Mouse (Mus musculus) ZHBTc4 (cell line): ENCODE results near the gene Ssc4d.

Experiments
- DNase-seq: peaks from one replicate; pipeline ENCODE4 v3.0.0-alpha.2; 2011; ENCODE audit warnings: low read depth, low spot score

The Ssc4d gene

DNA sequence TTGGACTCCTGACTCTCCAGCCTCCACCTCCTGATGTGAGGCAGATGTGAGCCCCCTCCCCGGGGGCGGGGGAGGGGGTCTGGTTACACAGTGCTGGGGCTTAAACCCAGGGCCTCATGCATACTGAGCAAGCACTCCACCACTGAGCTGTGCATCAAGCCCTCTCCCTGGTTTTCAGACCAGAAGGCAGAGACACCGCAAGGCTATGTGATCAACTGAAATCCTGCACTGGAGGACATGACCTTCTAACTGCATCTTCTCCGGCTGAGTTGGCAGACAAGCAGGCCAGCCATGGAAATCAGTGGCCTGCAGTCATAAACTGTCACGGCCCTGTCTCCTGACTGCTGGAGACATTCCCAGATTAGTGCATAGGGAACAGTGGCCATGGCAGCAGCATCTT lies 33.7 kb downstream of the Ssc4d start:
- peak; percentile 66 for DNase-seq

DNA sequence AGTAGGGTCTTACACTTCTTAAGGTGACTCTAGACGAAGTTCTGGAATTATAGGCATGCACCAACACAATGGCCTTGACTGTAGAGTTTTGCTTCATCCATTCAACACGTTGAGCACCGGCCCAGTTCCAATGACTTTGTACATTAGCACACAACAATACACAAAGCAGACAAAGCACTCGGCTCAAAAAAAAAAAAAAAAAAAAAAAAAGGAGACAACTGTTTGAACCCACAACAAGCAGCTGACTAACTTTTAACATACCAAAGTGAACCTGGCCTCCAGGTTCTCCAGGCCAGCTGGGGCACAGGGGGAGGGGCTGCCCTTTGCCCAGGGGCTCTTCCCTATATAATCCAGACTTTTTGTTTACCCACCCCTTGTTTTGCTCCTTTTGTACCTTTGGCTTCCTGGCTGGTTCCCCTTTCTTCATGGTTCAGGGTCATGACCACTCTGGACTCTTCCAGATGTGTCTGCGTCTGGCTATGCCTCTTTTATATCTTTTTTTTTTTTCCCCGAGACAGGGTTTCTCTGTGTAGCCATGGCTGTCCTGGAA lies 38.6 kb downstream of the Ssc4d start:
- peak; percentile 88 for DNase-seq

DNA sequence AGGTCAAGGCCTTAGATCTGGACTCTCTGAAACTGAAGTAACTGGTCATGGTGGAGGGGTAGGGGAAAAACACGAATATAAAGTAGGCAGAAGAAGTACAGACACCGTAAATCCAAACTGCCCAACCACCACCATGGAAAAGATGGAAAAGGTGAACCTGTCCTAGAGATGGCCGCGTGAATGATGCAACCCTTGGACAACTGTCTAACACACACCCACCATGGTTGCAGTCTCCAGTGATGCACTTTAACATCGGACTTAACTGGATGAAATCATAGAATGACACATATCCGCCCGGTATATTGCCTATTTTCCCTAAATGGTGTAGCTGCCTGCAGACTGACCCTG lies 39.2 kb downstream of the Ssc4d start:
- no peak for DNase-seq

DNA sequence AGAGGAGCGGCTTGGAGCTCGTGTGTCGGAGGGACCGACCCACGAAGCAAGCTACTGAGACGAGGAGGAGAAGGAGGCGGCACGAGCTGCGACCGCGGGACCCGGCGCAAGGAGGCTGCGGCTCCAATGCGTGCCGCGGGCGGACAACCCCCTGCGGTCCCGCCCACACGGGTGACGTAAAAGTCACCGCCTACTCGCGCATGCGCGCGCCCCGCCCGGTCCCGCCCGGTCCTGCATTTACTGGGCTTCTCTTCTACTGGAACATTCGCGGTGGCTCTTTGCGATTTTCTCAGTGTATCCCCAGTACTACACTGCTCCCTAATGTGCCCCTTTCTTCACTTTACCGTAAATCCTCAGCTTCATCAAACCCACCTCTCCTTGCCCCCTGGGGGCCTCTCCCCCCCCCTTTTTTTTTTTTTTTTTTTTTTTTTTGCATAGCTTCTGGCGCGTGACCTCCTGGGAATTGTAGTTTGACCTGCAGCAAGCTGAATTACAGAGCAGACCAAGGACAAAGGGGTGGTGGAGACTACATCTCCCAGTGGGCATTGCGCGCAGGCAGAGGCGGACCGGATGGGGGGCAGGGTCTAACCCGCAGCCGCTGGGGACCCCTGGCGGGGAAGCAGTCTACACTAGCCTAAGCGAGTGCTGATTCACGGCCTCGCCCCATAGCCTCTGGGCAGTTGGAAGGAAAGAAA lies 39.7 kb downstream of the Ssc4d start, which contains the start of gene Ywhag:
Ywhag (minus strand) TSS at position 136 of the 695 bp plus-strand sequence.
- DNase-seq = peak; percentile 99

DNA sequence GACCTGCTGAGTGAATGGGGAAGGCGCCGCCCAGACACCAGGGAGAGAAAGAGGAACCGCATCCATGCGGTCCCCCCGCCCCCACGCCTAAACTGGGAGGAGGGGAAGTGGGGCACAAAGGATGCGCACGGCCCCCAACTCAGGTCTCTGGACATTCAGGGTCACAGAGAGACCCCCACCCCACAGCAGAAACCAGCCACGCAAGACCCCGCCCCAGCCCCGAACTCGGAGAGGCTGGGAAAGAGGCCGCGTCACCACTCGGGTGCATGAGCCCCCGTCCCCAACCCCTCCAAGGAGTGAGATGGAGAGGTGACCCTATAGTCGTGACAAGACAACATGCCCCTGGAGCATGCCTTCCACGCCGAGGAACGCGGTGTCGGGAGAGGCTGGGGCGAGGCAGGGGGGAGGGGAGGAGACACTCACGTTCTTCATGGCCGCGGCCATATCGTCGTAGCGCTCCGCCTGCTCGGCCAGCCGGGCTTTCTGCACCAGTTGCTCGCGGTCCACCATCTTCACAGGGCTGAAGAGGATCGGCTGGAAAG lies 40.4 kb downstream of the Ssc4d start:
- DNase-seq = peak; percentile 85

DNA sequence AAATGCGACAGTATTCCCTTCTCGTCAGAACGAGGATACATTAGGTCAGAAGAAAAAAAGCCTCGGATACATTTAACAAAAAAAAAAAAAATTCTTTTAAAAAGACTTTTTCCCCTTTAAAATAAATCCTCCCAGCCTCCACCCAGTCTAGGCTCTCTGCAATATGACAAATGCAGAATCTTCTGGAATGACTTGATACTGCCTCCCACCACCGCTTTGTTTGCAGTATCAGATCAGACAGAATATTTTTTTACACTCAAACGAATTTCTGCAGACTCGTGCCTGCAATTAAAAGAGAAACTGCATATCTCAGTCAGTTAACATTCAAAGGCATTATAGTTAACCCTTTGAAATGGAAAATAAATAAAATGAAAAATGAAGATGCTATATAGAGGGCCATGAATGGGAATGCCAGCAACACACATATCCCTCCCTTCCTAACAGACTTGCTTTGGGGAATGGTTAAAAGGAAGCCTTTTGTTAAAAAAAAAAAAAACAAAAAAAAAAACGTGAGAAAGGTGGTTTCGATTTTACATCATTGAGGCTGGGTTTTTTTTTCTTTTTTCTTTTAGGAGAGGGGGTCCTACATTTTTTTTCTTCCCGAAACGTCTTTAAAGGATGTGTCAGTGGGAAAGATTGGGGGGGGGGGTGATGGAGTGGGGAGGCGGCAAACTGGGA lies 41.0 kb downstream of the Ssc4d start:
- no peak for DNase-seq

DNA sequence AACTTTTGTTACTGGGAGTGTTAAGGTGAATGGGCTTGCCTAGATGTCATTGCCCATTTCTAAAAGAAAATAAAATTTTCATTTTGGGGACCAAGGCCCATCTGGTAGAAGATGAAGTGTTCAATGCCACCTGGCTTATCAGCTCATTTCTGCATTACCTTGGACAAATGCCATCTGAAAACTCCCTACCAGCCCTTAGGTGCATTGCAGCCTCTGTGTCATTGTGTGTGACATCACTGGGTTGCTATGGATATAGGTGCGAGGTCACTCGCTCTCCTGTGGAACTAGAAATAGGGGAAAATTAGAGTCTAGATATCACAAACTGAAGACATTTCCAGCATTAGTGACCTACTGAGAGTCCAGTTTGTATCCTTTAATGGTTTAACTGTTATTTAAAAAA lies 42.0 kb downstream of the Ssc4d start:
- no peak for DNase-seq

DNA sequence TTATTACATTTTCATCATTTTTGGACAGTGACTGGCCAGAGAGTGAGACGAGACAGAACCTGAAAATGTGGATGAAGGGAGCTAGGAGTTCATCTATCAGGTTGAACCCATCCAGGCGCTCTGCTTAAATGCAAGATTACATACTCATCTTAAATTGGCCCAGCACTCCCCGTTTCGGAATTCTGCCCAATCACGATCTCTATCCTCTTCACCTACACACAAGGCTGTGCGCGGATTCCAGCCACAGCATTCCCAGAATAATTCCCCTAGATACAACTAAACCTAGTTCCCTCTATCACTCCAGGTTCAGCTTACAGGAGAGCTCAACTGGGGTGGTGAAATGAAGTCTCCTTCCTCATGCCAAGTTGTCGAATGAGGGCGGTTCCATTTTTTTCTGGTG lies 42.8 kb downstream of the Ssc4d start:
- no peak for DNase-seq

DNA sequence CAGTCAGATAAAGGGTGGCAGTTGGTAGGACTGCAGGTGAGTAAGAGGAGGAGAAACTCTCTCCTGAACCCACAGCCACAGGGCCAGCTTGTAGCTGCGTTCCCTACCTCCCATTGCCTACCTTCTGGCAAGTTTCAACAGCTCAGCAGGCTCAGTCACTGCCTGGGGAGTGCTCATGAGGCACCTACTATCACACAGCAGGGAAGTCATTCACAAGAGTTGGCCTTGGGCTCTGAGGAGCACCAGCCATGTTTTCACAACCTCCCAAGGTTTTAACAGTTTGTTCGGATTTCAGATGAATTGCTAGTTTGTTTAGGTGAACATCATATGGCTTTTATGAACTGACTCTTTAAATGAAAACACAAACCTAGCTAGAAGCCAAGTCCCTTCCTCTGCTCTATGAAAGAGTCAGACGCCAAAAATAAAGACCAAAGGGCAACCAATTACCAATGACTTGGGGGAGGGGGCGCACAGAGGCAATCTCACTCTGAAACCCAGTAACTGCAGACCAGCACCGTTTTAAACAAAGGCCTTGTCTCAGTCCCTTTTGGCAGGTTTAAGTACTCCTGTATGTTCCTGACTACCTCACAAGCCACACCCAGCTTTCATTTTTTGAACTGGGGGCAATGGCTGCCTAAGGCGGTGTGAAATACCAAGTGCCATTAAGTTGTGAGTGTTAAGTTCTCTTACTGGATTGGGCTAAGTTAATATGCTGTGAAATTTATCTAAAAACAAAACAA lies 44.5 kb downstream of the Ssc4d start:
- peak; percentile 55 for DNase-seq

DNA sequence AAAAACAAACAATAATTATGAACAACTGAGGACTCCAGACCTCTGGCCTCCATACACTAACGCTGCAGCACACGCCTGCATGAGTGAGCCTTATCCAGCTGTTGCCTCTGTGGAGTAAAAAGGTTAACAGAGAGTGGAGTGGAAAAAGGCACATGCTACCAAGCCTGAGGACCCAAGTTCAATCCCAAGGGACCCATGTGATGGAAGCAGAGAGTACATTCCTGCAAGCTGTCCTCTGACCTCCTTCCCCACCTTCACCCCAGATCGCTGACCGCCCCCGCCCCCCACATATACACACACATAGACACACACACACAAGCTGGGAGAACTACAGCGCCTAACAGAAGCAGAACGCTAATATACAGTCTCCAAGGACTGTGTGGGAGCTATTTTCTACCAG lies 50.4 kb downstream of the Ssc4d start:
- DNase-seq = no peak

DNA sequence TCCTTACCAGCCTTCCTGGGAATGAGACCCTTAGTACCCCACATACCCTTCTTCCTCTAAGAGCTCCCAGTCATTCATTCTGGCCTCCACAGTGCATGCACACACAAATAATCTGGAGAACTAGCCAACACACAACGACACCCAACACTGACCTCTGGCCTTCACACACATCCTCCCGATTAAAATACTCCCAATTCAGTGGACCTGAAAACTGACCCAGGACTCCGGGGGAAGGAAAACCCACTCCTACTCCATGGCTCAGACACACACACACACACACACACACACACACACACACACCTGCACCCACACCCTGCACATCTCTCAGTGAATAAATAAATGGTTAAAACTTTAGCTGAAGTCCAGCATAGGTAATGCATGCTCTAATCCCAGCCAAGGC lies 54.4 kb downstream of the Ssc4d start:
- no peak for DNase-seq

DNA sequence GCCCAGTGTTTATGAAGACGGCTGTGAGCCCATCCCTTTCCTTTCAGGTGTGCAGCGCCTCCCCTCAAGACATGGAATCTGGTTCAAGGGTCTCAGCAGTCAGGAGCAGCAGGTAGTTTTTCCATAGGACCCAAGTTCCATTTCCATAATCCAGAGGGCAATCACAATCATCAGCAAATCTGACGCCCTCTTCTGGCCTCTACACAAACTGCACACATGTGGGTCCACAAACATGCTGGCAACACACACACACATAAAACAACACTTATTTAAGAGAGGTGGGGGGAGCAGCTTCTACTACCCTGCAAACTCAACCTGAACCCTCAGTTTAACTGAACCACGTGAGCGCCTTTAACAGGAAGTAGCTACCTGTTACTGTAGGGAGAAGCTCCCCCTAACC lies 55.7 kb downstream of the Ssc4d start:
- peak; percentile 61 for DNase-seq

DNA sequence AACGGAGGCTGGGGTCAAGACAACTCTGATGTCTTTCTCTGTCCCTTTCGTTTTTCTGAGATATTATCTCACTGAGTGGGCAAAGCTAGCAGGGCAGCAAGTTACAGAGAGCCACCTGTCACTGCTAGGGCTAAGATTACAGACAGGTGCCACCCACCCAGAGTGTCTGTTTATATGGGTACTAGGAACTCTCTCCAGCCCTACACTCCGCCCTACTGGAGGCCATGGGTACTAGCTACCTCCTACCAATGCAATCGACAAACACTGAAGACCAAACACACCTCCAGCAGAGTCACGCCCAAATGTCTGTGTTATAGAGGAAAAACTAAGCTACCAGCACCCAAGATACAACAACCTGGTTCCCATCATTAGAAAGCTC lies 56.3 kb downstream of the Ssc4d start:
- peak; percentile 62 for DNase-seq

DNA sequence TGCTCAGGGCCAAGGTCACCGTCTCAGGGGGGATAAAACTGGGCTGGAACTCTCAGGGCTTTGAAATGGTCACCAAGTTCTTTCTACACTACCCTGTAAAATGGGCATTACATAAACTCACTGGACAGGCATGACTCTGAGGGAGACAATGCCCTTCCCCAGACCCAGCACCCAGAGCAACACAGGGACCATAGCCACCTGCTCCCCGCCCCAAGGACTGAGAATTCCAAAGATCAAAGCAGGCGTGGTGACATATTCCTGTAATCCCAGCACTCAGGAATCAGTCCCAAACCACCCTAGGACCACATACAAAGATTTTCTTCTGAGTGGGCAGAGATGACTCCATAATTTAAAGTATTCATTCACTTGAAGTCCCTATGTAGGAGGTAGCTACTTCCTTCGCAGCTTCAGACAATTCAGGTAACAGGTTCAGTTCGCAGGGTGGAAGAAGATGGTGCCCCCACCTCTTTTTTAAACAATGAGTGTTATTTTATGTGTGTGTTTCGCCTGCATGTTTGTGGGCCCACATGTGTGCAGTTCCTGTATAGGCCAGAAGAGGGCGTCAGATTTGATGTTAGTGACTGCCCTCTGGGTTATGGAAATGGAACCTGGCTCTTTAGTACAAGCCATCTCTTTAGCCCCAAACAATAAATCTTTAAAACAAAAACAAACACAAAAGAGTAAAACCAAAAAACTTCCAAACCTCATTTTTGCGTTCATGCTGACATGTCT lies 56.8 kb downstream of the Ssc4d start:
- DNase-seq = peak; percentile 74

DNA sequence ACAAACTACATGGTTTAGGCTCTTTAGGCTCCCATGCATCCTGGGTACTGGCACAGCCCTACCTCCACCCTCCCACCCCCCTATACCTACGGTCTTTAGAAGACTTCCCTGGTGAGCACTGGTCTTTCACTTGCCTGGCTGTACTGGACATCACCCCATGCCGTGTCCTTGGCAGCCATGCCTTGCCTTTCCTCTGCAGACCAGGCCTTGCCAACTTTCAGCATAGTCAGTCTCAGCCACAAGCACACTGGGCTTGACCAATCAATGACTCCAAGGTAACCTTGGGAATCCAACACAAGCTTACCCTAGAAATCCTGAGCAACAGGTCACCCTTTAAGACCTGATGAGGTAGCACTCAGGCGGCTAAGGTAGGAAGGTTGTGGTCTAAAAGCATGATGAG lies 57.7 kb downstream of the Ssc4d start:
- no peak for DNase-seq

DNA sequence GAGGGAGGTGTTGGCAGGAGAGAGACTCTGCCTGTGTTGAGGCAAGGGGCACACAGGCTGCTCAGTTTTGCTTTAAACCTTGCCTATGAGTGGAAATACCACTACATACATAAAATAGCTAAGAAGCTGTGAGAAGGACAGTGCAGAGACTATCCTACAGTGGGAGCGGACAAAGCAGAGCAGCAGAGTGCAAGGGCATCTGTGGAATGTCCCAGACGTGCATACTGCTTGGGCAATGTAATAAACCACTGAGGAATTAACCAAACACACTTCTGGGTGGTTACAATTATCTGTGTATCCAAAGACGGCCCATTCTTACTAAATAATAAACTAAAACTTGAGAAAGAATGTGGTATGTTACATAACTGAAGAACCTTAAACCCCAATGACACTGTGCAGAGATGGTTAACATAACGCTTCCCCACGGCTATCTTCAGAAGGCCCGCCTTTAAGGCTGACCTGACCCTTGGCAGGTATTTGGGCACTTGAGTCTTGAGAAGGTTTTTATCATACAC lies 58.2 kb downstream of the Ssc4d start:
- DNase-seq = no peak

DNA sequence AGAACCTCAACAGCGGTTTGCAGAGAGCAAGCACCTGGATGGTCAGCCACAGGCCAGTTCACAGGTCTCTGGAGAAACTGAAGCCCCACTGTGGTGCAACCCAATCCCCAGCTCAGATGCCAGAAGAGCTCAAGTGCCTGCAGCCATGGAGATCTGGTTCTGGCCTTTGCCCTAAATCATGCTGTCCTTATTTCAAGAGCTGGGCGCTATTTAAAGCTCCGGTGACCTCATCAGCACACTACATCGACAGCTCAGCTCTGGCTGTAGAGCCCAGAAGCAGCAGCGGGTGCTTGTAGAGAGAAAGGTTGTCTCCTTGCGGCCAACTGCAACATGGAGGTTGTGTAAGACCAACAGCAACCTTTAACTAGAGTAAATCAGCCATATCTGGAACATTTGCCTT lies 60.2 kb downstream of the Ssc4d start:
- no peak for DNase-seq

DNA sequence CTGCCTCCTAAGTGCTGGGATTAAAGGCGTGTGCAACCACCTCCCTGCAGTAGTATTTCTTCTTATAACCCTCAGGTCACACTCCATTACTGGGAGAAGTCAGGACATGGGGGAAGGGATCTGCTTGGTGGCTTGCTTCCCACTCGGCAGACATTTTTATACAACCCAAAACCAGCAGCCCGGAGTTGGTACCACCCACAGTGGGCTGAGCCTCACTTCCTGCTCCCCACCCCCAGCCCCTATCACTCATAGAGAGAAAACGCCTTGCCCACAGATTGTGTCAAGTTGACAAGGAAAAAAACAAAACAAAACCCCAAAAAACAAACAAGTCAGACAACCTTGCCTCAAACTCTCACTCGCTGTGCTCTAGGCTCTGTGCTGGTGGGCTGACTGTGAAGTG lies 61.1 kb downstream of the Ssc4d start:
- DNase-seq = peak; percentile 67

DNA sequence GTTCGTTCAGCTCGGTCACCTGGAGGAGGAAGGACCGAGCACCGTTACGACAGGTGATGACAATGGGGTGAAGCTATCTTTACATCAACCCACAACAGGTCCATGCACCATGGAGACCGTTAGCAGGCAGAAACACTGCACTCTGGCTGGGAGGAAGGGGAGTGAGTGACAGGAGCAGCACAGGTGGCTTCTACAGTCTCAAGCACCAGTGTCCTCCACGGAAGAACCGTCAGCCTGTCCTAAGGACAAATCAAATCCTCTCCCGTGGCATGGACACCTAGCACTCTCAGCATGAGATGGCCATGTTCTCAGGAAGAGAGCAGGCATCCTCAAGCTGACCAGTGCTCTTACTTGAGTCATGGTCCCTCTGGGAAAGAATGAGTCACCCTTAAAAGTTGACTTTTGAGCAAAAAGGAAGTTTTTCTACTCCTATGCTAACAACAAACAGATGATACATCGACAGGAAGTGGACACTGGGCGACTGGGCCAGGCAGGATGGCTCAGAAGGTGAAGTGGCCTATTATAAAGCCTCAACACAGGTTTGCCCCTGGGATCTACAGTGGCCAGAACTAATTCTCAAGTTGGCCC lies 62.6 kb downstream of the Ssc4d start:
- no peak for DNase-seq

DNA sequence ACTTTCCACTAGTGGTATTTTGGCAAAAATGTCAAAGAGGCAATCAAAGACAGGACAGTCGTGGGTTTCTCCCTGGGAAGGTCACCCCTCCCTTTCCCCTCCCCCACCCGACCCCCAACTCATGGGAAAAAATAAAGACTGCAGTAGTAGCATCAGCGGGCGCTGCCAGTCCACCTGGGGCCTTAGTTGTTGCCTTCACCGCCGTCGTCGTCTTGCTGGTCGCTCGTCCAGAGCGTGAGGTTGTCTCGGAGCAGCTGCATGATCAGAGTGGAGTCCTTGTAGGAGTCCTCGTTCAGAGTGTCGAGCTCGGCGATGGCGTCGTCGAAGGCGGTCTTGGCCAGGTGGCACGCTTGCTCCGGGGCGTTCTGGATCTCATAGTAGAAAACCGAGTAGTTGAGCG lies 63.5 kb downstream of the Ssc4d start:
- DNase-seq = no peak
